Comparison of ENCODE assay signal across 8 mouse cellular contexts in the genomic region with DNA sequence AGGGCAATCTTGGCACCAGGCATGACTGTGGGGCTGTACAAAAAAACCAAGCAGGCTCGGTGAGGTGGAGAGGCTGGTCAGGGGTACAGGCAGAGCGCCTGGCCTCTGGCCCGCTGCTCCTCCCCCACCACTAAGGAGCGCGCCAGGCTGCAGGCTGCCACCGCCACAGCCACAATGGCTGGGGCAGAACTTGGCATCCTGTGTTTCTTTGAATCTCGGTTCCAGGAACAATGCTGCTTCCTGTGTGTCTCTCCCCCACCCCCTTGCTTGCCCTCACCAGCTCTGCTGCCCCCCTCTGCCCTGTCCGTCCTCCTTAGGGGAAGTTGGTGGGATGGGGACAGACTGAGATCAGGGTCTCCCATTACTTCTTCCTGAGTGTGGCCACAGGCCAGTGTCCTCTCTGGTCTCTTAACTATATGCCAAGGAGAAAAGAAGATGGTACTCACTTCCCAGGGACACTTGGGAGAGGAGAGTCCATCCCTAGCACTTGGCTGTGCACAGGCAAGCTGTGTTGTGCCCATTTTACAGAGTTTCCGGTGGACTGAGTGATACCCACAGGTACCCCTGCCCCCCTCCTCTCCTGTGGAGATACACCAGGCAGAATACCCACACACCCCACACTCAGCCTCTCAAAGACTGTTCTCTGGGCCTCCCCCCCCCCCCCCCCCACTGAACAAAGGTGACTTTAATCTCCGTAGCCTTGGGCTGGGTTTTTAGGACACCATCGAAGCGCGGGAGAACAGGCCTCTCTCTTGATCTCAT. TPM values are rescaled to one million over a fixed set of nuclear protein-coding genes. Genes with fewer than 3 reads are reported as not detected.
DNase-seq lines count a peak whose midpoint lies in the region; ATAC-seq lines count a peak whose summit lies in the region.

No protein-coding gene starts in this region.

- no peaks in the 10 kb centered on the region for H3K9me3 ChIP-seq in forebrain, embryonic 14.5 days (replicated peaks; ENCODE audit: control insufficient read depth, low read length)
- H3K9me3 ChIP-seq in intestine, embryonic 15.5 days, result no peaks in the 10 kb centered on the region
- H3K9me3 ChIP-seq in neural tube, embryonic 14.5 days (ENCODE audit: control insufficient read depth, low read length), result no peaks in the 10 kb centered on the region

- H3K4me3 ChIP-seq in forebrain, embryonic 14.5 days (ENCODE audit: low read depth, low read length), result peak overlapping the region; percentile 64
- peak overlapping the region; percentile 49 for H3K4me3 ChIP-seq in intestine, embryonic 15.5 days (replicated peaks)
- H3K4me3 ChIP-seq in neural tube, embryonic 14.5 days (ENCODE audit: low read depth, low read length), result peak overlapping the region; percentile 45

- H3K27ac ChIP-seq in forebrain, embryonic 14.5 days (ENCODE audit: low read depth, low read length), result peak overlapping the region; percentile 97
- H3K27ac ChIP-seq in intestine, embryonic 15.5 days, result peak overlapping the region; percentile 87
- H3K27ac ChIP-seq in neural tube, embryonic 14.5 days (ENCODE audit: low read depth, low read length), result peak overlapping the region; percentile 86

- peaks cover 43% of the 10 kb centered on the region for H3K4me1 ChIP-seq in forebrain, embryonic 14.5 days (ENCODE audit: control insufficient read depth, insufficient read depth, low read length)
- peaks cover 62% of the 10 kb centered on the region for H3K4me1 ChIP-seq in intestine, embryonic 15.5 days (replicated peaks)
- peaks cover 41% of the 10 kb centered on the region for H3K4me1 ChIP-seq in neural tube, embryonic 14.5 days (ENCODE audit: control insufficient read depth, insufficient read depth, low read length)

- WGBS in forebrain, embryonic 14.5 days, result 3% methylated on average over 13 of the region's 13 CpGs
- 30% methylated on average over 13 of the region's 13 CpGs for WGBS in intestine, embryonic 15.5 days
- WGBS in neural tube, embryonic 14.5 days, result 4% methylated on average over 12 of the region's 13 CpGs

- peaks cover 23% of the 10 kb centered on the region for H3K36me3 ChIP-seq in forebrain, embryonic 14.5 days (ENCODE audit: control insufficient read depth, insufficient read depth, low read length)
- peaks cover 3% of the 10 kb centered on the region; the same call in 1 of the 2 replicates for H3K36me3 ChIP-seq in intestine, embryonic 15.5 days
- H3K36me3 ChIP-seq in neural tube, embryonic 14.5 days (ENCODE audit: control insufficient read depth, insufficient read depth, low read length), result peaks cover 9% of the 10 kb centered on the region; the same call in 1 of the 2 replicates

- peak overlapping the region; percentile 87 for H3K4me2 ChIP-seq in forebrain, embryonic 14.5 days (ENCODE audit: low read length)
- peak overlapping the region; percentile 83 for H3K4me2 ChIP-seq in intestine, embryonic 15.5 days (replicated peaks)
- H3K4me2 ChIP-seq in neural tube, embryonic 14.5 days (ENCODE audit: low read depth, low read length), result peak overlapping the region; percentile 85

- H3K9ac ChIP-seq in forebrain, embryonic 14.5 days (ENCODE audit: low read length), result peak overlapping the region; percentile 84
- 0 out of 2 replicates have a peak overlapping the region, but pooled peaks have one; percentile 31 for H3K9ac ChIP-seq in intestine, embryonic 15.5 days
- peak overlapping the region; percentile 25; the same call in 1 of the 2 replicates for H3K9ac ChIP-seq in neural tube, embryonic 14.5 days (replicated peaks; ENCODE audit: low read depth, low read length)

- peak; percentile 41 for DNase-seq in gastrocnemius, postnatal 25 days
- DNase-seq in gastrocnemius, postnatal 14 days, result no peak
- peak; percentile 44 for DNase-seq in MN1 (ENCODE audit: low spot score)
- peak; percentile 80 for DNase-seq in forebrain, embryonic 14.5 days (ENCODE audit: low spot score)
- peak; percentile 73 to 85 for DNase-seq in lung, adult 18-20 months
- DNase-seq in ovary, postnatal 14 days (ENCODE audit: low spot score), result no peak

- peak; percentile 10; the same call in 1 of the 2 replicates for ATAC-seq in forebrain, embryonic 14.5 days
- no peak for ATAC-seq in intestine, embryonic 15.5 days
- ATAC-seq in neural tube, embryonic 14.5 days (ENCODE audit: low read depth), result 0 out of 2 replicates have a peak, but pooled peaks have one; percentile 10

- peaks cover 3% of the 10 kb centered on the region; the same call in 1 of the 2 replicates for H3K27me3 ChIP-seq in forebrain, embryonic 14.5 days (replicated peaks; ENCODE audit: control insufficient read depth, insufficient read depth, low read length)
- H3K27me3 ChIP-seq in intestine, embryonic 15.5 days (replicated peaks), result peaks cover 20% of the 10 kb centered on the region
- H3K27me3 ChIP-seq in neural tube, embryonic 14.5 days (ENCODE audit: control insufficient read depth, insufficient read depth, low read length), result peaks cover 3% of the 10 kb centered on the region; the same call in 1 of the 2 replicates

- intact Hi-C loops in gastrocnemius, postnatal 14 days (cut with DNase I; ENCODE audit: low total_unique reads), result no loop called here

RNA-seq across cellular contexts. Expression of gene Lfng, which starts 2.6 kb away (rescaled TPM):
- 1 to 10 TPM; 2.7 to 5.5 TPM for total RNA-seq in gastrocnemius, postnatal 25 days (2021)
- 1 to 10 TPM; 5.6 to 9.8 TPM for total RNA-seq in gastrocnemius, postnatal 14 days (2021)
- polyA plus RNA-seq in forebrain, embryonic 14.5 days (2014; fragmentation: Nextera tagmentation; extraction: Ambion mirVana), result 30.9 TPM in 2 replicates
- 14.8 and 16.0 TPM in 2 replicates for polyA plus RNA-seq in intestine, embryonic 15.5 days (2015; fragmentation: Nextera tagmentation; extraction: Ambion mirVana)
- 17.7 and 18.2 TPM in 2 replicates for polyA plus RNA-seq in neural tube, embryonic 14.5 days (2014; fragmentation: Nextera tagmentation; extraction: Ambion mirVana)

RNA-seq across cellular contexts. Expression of gene Ttyh3, which starts 39.1 kb away (rescaled TPM):
- 1 to 10 TPM; 6.1 to 7.8 TPM for total RNA-seq in gastrocnemius, postnatal 25 days (2021)
- total RNA-seq in gastrocnemius, postnatal 14 days (2021), result 10 to 100 TPM; 16.9 to 22.5 TPM
- 65.8 and 72.3 TPM in 2 replicates for polyA plus RNA-seq in forebrain, embryonic 14.5 days (2014; fragmentation: Nextera tagmentation; extraction: Ambion mirVana)
- 34.5 and 34.7 TPM in 2 replicates for polyA plus RNA-seq in intestine, embryonic 15.5 days (2015; fragmentation: Nextera tagmentation; extraction: Ambion mirVana)
- 85.5 and 89.4 TPM in 2 replicates for polyA plus RNA-seq in neural tube, embryonic 14.5 days (2014; fragmentation: Nextera tagmentation; extraction: Ambion mirVana)

RNA-seq across cellular contexts. Expression of gene Grifin, which starts 44.8 kb away (rescaled TPM):
- not detected for total RNA-seq in gastrocnemius, postnatal 25 days (2021)
- total RNA-seq in gastrocnemius, postnatal 14 days (2021), result not detected
- polyA plus RNA-seq in forebrain, embryonic 14.5 days (2014; fragmentation: Nextera tagmentation; extraction: Ambion mirVana), result 0.38 TPM in 1 of 2 replicates, not detected in the other
- polyA plus RNA-seq in intestine, embryonic 15.5 days (2015; fragmentation: Nextera tagmentation; extraction: Ambion mirVana), result 0.49 and 0.58 TPM in 2 replicates
- not detected in 2 replicates for polyA plus RNA-seq in neural tube, embryonic 14.5 days (2014; fragmentation: Nextera tagmentation; extraction: Ambion mirVana)

Comparison
In these comparisons a context has a peak if more than half of its experiments do, and no peak if none do; other contexts are left out.
1. DNase-seq: peak in gastrocnemius, postnatal 25 days (single experiment), MN1 (single experiment), forebrain, embryonic 14.5 days (single experiment) and lung, adult 18-20 months (2 of 2); none in gastrocnemius, postnatal 14 days (single experiment) and ovary, postnatal 14 days (single experiment).
2. H3K9ac ChIP-seq: peak in every context shown above with its lines; median percentile 84 in forebrain, embryonic 14.5 days; 31 in intestine, embryonic 15.5 days; 25 in neural tube, embryonic 14.5 days.
3. Peak in every context shown above with its lines, with median percentiles within 50 percentile points of each other: H3K27ac ChIP-seq, H3K4me2 ChIP-seq and H3K4me3 ChIP-seq.